Mouse (Mus musculus) hindbrain, embryonic 14.5 days (tissue): ENCODE data around the gene Lama2. TPM values are rescaled to one million over a fixed set of nuclear protein-coding genes. Genes with fewer than 3 reads are reported as not detected.

Experiments
- ATAC-seq: fragments of 200-750 bp; cut with Nextera tagmentation; 2 replicates; pipeline ENCODE4 v1.8.0; 2017; ENCODE audit warnings: moderate number of reproducible peaks, mild to moderate bottlenecking, moderate TSS enrichment, moderate library complexity; ENCODE audit not compliant: low FRiP score
- DNase-seq: peaks from one replicate; pipeline ENCODE4 v3.0.0-alpha.2; 2015; ENCODE audit warnings: low spot score
- H3K27ac ChIP-seq: fragments of 300-500 bp; sonication (generic); 2 replicates; pipeline ENCODE4 v1.5.1; 2014; ENCODE audit warnings: mild to moderate bottlenecking, moderate library complexity
- H3K27me3 ChIP-seq: fragments of 300-500 bp; sonication (generic); 2 replicates; pipeline ENCODE4 v1.6.1; 2014; ENCODE audit warnings: mild to moderate bottlenecking, low read length, mixed read lengths; ENCODE audit not compliant: control insufficient read depth, insufficient read depth
- H3K36me3 ChIP-seq: fragments of 300-500 bp; sonication (generic); replicated peaks from 2 replicates; pipeline ENCODE4 v1.6.1; 2014; ENCODE audit not compliant: control insufficient read depth, insufficient read depth
- H3K4me1 ChIP-seq: fragments of 300-500 bp; sonication (generic); replicated peaks from 2 replicates; pipeline ENCODE4 v1.6.1; 2014; ENCODE audit warnings: antibody characterized with exemption, low read length, mixed read lengths; ENCODE audit not compliant: control insufficient read depth, insufficient read depth
- H3K4me2 ChIP-seq: fragments of 300-500 bp; sonication (generic); replicated peaks from 2 replicates; pipeline ENCODE4 v1.6.1; 2014; ENCODE audit warnings: mild to moderate bottlenecking, moderate library complexity
- H3K4me3 ChIP-seq: fragments of 300-500 bp; sonication (generic); replicated peaks from 2 replicates; pipeline ENCODE4 v1.5.1; 2014; ENCODE audit warnings: mild to moderate bottlenecking, low read length
- H3K9ac ChIP-seq: fragments of 300-500 bp; sonication (generic); 2 replicates; pipeline ENCODE4 v1.6.1; 2014
- H3K9me3 ChIP-seq: fragments of 300-500 bp; sonication (generic); 2 replicates; pipeline ENCODE4 v1.6.1; 2016; ENCODE audit warnings: low read length; ENCODE audit not compliant: control insufficient read depth
- WGBS: fragments of 180-500 bp; shearing (Covaris S2); extraction: QIAGEN DNeasy Blood & Tissue Kit; methylation state at CpG from one replicate; pipeline ENCODE4 v1.1.7; 2014; 5-methylcytosine and 5-hydroxymethylcytosine counted together
- polyA plus RNA-seq: library from polyadenylated mRNA; unstranded; fragments of >200 nt; fragmentation: Nextera tagmentation; extraction: Ambion mirVana; gene quantifications from 2 replicates; pipeline ENCODE4 v1.2.1, GENCODE M21; 2014

Gene Lama2
- polyA plus RNA-seq, 1 experiment from 2014 or later: 11.2 TPM

GRCm38 (mm10) chr10:27305301-27305700, 314.3 kb downstream of the Lama2 start:
- H3K27me3 ChIP-seq: no peaks in the 10 kb centered on the region
- DNase-seq: no peak
- ATAC-seq: no peak
- H3K36me3 ChIP-seq: no peaks in the 10 kb centered on the region
- no peaks in the 10 kb centered on the region for H3K9me3 ChIP-seq
- WGBS: 57% methylated on average over 3 of the region's 3 CpGs
- no peak overlapping the region for H3K4me3 ChIP-seq
- H3K4me2 ChIP-seq: no peak overlapping the region
- no peak overlapping the region for H3K9ac ChIP-seq
- H3K27ac ChIP-seq: no peak overlapping the region
- H3K4me1 ChIP-seq: no peaks in the 10 kb centered on the region

GRCm38 (mm10) chr10:27285098-27285860, 334.3 kb downstream of the Lama2 start:
- H3K9me3 ChIP-seq: no peaks in the 10 kb centered on the region
- DNase-seq (no peak), ATAC-seq (no peak; the same call in 1 of the 2 replicates)
- H3K27ac ChIP-seq: no peak overlapping the region
- no peaks in the 10 kb centered on the region for H3K27me3 ChIP-seq
- no peak overlapping the region for H3K9ac ChIP-seq
- H3K4me2 ChIP-seq: no peak overlapping the region
- no peaks in the 10 kb centered on the region for H3K36me3 ChIP-seq
- 0 out of 2 replicates have a peak, but pooled peaks cover 3% of the 10 kb centered on the region for H3K4me1 ChIP-seq
- H3K4me3 ChIP-seq: no peak overlapping the region
- 47% methylated on average over 10 of the region's 10 CpGs for WGBS

DNA sequence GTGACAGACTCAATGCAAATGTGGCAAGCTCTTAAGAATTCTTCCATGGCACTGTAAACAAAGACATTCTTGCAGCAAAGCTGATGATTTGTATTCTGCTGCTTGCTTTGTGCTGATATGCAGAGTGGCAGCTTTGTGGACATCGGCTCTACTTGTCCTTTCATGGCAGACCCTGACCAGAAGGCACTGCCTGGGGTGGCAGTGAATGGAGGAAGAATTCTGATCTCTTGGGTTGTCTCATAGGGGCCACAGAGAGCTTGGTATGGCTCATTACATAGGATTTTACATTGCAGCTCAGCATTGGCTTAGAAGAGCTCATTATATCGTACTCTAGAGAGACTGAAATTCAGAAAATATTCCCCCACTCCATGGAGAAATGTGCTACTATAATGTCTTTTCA, 352.1 kb downstream of the Lama2 start:
- H3K4me2 ChIP-seq: no peak overlapping the region
- no peak overlapping the region for H3K4me3 ChIP-seq
- H3K4me1 ChIP-seq: 0 out of 2 replicates have a peak, but pooled peaks cover 4% of the 10 kb centered on the region
- DNase-seq (no peak), ATAC-seq (no peak)
- H3K9ac ChIP-seq: no peak overlapping the region
- H3K27ac ChIP-seq: 0 out of 2 replicates have a peak overlapping the region, but pooled peaks have one; percentile 21
- no peaks in the 10 kb centered on the region for H3K27me3 ChIP-seq
- no peaks in the 10 kb centered on the region for H3K36me3 ChIP-seq
- H3K9me3 ChIP-seq: no peaks in the 10 kb centered on the region
- 39% methylated on average over 2 of the region's 2 CpGs for WGBS

GRCm38 (mm10) chr10:27265812-27266211, 353.7 kb downstream of the Lama2 start:
- DNase-seq (no peak), ATAC-seq (no peak)
- Histone ChIP-seq H3K4me2 (no peak overlapping the region), H3K27me3 (no peaks in the 10 kb centered on the region), H3K9ac (no peak overlapping the region), H3K36me3 (no peaks in the 10 kb centered on the region), H3K4me3 (no peak overlapping the region), H3K4me1 (0 out of 2 replicates have a peak, but pooled peaks cover 4% of the 10 kb centered on the region), H3K27ac (no peak overlapping the region), H3K9me3 (no peaks in the 10 kb centered on the region)
- 62% methylated on average over 2 of the region's 2 CpGs for WGBS

- Histone ChIP-seq H3K27me3 (no peaks in the 10 kb centered on the region), H3K36me3 (no peaks in the 10 kb centered on the region), H3K4me3 (no peak overlapping the region), H3K4me1 (0 out of 2 replicates have a peak, but pooled peaks cover 4% of the 10 kb centered on the region), H3K9me3 (no peaks in the 10 kb centered on the region), H3K9ac (no peak overlapping the region), H3K27ac (no peak overlapping the region), H3K4me2 (no peak overlapping the region)
- ATAC-seq (no peak), DNase-seq (no peak)
- WGBS: 53% methylated on average over 2 of the region's 2 CpGs
Observed at GRCm38 (mm10) chr10:27264713-27265112, 354.8 kb downstream of the Lama2 start.

GRCm38 (mm10) chr10:27249741-27250140, 369.8 kb downstream of the Lama2 start:
- H3K27ac ChIP-seq: no peak overlapping the region
- DNase-seq (no peak), ATAC-seq (no peak)
- no peaks in the 10 kb centered on the region for H3K27me3 ChIP-seq
- no peak overlapping the region for H3K4me3 ChIP-seq
- no peaks in the 10 kb centered on the region for H3K36me3 ChIP-seq
- 97% methylated on average over 1 of the region's 1 CpGs for WGBS
- H3K4me1 ChIP-seq: no peaks in the 10 kb centered on the region
- 0 out of 2 replicates have a peak, but pooled peaks cover 3% of the 10 kb centered on the region for H3K9me3 ChIP-seq
- no peak overlapping the region for H3K4me2 ChIP-seq
- no peak overlapping the region for H3K9ac ChIP-seq

GRCm38 (mm10) chr10:27234755-27235154, 384.8 kb downstream of the Lama2 start:
- no peak overlapping the region for H3K4me3 ChIP-seq
- no peaks in the 10 kb centered on the region for H3K4me1 ChIP-seq
- DNase-seq (peak; percentile 32), ATAC-seq (no peak)
- H3K4me2 ChIP-seq: no peak overlapping the region
- no peaks in the 10 kb centered on the region for H3K27me3 ChIP-seq
- no peak overlapping the region for H3K27ac ChIP-seq
- H3K9me3 ChIP-seq: peaks cover 4% of the 10 kb centered on the region
- no peak overlapping the region for H3K9ac ChIP-seq
- WGBS: 39% methylated on average over 4 of the region's 4 CpGs
- no peaks in the 10 kb centered on the region for H3K36me3 ChIP-seq

DNA sequence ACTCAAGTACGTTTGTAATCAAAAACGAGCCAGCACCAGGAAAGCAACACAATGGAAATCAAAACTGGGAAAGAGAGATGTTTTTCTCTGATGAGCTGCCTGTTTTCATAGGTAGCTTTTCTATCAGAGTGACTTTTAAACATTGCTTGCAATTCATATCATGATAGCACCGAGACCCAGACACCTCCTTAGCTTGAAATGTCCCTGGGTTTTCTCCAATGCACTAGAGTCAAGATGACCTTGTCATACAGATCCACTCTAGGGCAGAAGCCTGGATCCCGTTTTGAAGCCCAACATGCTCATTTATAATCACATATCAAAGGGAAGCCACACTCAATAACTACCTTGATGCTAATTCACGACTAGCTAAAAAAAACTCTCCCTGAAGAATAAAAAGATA, 386.0 kb downstream of the Lama2 start:
- H3K4me1 ChIP-seq: no peaks in the 10 kb centered on the region
- ATAC-seq (no peak), DNase-seq (no peak)
- no peak overlapping the region for H3K9ac ChIP-seq
- H3K27ac ChIP-seq: no peak overlapping the region
- no peaks in the 10 kb centered on the region for H3K27me3 ChIP-seq
- H3K36me3 ChIP-seq: no peaks in the 10 kb centered on the region
- 86% methylated on average over 5 of the region's 5 CpGs for WGBS
- no peak overlapping the region for H3K4me3 ChIP-seq
- no peak overlapping the region for H3K4me2 ChIP-seq
- H3K9me3 ChIP-seq: peaks cover 4% of the 10 kb centered on the region

DNA sequence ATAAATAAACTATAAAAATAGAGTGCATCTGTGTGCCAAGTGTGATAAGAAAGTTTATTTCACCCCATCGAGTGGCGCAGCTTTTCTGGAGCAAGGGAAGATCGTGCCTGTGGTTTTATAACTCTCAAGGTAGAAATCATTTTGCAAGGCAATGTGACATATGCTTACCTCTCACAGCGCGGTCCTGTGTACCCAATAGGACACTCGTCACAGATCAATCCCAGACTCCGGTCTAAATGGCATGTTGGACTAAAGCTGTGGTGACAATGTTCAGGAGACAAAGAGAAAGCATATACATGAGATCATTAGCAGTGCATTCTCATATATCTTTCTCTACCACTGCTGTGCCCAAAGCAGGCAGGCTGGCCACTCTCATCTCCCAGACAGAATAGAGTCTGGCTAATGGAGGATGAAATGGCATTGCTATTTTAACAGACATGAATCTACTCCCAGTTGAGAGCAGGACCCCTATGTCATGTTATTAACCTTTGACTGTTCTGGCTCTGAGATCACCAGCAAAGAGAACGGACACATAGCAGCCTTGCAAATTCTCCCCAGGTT, 395.7 kb downstream of the Lama2 start:
- peak; percentile 34; the same call in 1 of the 2 replicates for ATAC-seq
- WGBS: 63% methylated on average over 8 of the region's 8 CpGs
- no peaks in the 10 kb centered on the region for H3K9me3 ChIP-seq
- H3K27me3 ChIP-seq: no peaks in the 10 kb centered on the region
- 0 out of 2 replicates have a peak, but pooled peaks cover 7% of the 10 kb centered on the region for H3K4me1 ChIP-seq
- H3K4me2 ChIP-seq: no peak overlapping the region
- DNase-seq: no peak
- no peak overlapping the region for H3K4me3 ChIP-seq
- H3K36me3 ChIP-seq: no peaks in the 10 kb centered on the region
- H3K27ac ChIP-seq: no peak overlapping the region
- no peak overlapping the region for H3K9ac ChIP-seq
